Comparison of ENCODE assay signal across 31 mouse cellular contexts in genomic region chr6:113430846-113431245, GRCm38 (mm10). TPM values are rescaled to one million over a fixed set of nuclear protein-coding genes. Genes with fewer than 3 reads are reported as not detected.
"Had no signal": no experiment of that assay in that cellular context is flagged by ENCODE, and none has a peak within 500 bp of the region (broad histone marks: within the 10 kb centered on the region; RNA-seq: fewer than 3 reads in every experiment).

No protein-coding gene starts in this region.

- H3K27ac ChIP-seq: kidney, postnatal 0 days; limb, embryonic 12.5 days; limb, embryonic 15.5 days; liver, embryonic 13.5 days; midbrain, embryonic 12.5 days; neural tube, embryonic 13.5 days; stomach, embryonic 15.5 days had no signal

- H3K9ac ChIP-seq: limb, embryonic 12.5 days; limb, embryonic 15.5 days; liver, embryonic 13.5 days; midbrain, embryonic 12.5 days; neural tube, embryonic 13.5 days; stomach, embryonic 15.5 days had no signal

- H3K36me3 ChIP-seq: limb, embryonic 12.5 days; limb, embryonic 15.5 days; liver, embryonic 13.5 days; midbrain, embryonic 12.5 days; neural tube, embryonic 13.5 days; stomach, embryonic 15.5 days had no signal

- H3K27me3 ChIP-seq: limb, embryonic 15.5 days; liver, embryonic 13.5 days; neural tube, embryonic 13.5 days; stomach, embryonic 15.5 days had no signal

- H3K4me3 ChIP-seq: limb, embryonic 12.5 days; limb, embryonic 15.5 days; liver, embryonic 13.5 days; midbrain, embryonic 12.5 days; myocyte; neural tube, embryonic 13.5 days; stomach, embryonic 15.5 days had no signal

- DNase-seq: kidney, adult 2 months; kidney, postnatal 25 days; left cerebral cortex, postnatal 4 days; liver, embryonic 13.5 days; lung, adult 2 months; lung, postnatal 14 days; lung, postnatal 4 days; retina, postnatal 1 day; right cerebral cortex, postnatal 14 days; right cerebral cortex, postnatal 4 days; spleen, adult 18-20 months; thymus, adult 18-20 months; thymus, postnatal 36 days had no signal

- ATAC-seq: intestine, embryonic 16.5 days; midbrain, embryonic 16.5 days had no signal

- H3K4me1 ChIP-seq: limb, embryonic 12.5 days; limb, embryonic 15.5 days; liver, embryonic 13.5 days; midbrain, embryonic 12.5 days; neural tube, embryonic 13.5 days; stomach, embryonic 15.5 days had no signal

RNA-seq across cellular contexts. Expression of gene Cidec, which starts 4.7 kb away (rescaled TPM):
- total RNA-seq: layer of hippocampus, adult 8-10 months; layer of hippocampus, postnatal 14 days; left cerebral cortex, adult 8-10 months; left cerebral cortex, postnatal 14 days; left cerebral cortex, postnatal 4 days; megakaryocyte progenitor cell, adult 5-6 weeks; megakaryocyte-erythroid progenitor cell, adult 5-6 weeks; monocyte, adult 5-6 weeks; neutrophil, adult 5-6 weeks had no signal
- polyA plus RNA-seq: kidney, embryonic 14.5 days; limb, embryonic 12.5 days; limb, embryonic 15.5 days; midbrain, embryonic 12.5 days; midbrain, embryonic 16.5 days; myocyte; neural tube, embryonic 13.5 days had no signal

RNA-seq across cellular contexts. Expression of gene Il17re, which starts 27.4 kb away (rescaled TPM):
- total RNA-seq: megakaryocyte-erythroid progenitor cell, adult 5-6 weeks; monocyte, adult 5-6 weeks had no signal
- polyA plus RNA-seq: myocyte had no signal

RNA-seq across cellular contexts. Expression of gene Il17rc, which starts 40.4 kb away (rescaled TPM):
- total RNA-seq: megakaryocyte progenitor cell, adult 5-6 weeks; megakaryocyte-erythroid progenitor cell, adult 5-6 weeks; monocyte, adult 5-6 weeks; neutrophil, adult 5-6 weeks had no signal
